Mouse (Mus musculus): ENCODE results near the gene Gart. TPM values are rescaled to one million over a fixed set of nuclear protein-coding genes. Genes with fewer than 3 reads are reported as not detected.

The Gart gene
- polyA plus RNA-seq, 1 experiment from 2014 or later, result 64.2 TPM

GRCm38 (mm10) chr16:91628673-91629072 lies 18.1 kb downstream of the Gart start:
- Histone ChIP-seq H3K9ac (replicated peaks; ENCODE audit: low read length) (no peak overlapping the region), H3K36me3 (ENCODE audit: control insufficient read depth, insufficient read depth, low read length) (peaks cover 86% of the 10 kb centered on the region), H3K27me3 (ENCODE audit: control insufficient read depth, insufficient read depth, low read length) (no peaks in the 10 kb centered on the region), H3K4me2 (ENCODE audit: low read length) (no peak overlapping the region), H3K9me3 (ENCODE audit: control insufficient read depth, low read length) (no peaks in the 10 kb centered on the region), H3K4me3 (replicated peaks; ENCODE audit: low read depth, low read length) (no peak overlapping the region), H3K27ac (replicated peaks; ENCODE audit: low read depth, low read length) (no peak overlapping the region), H3K4me1 (ENCODE audit: control insufficient read depth, insufficient read depth, low read length) (no peaks in the 10 kb centered on the region)
- ATAC-seq (ENCODE audit: low FRiP score, low TSS enrichment) (no peak), DNase-seq (no peak)
- WGBS, result 97% methylated on average over 3 of the region's 3 CpGs

DNA sequence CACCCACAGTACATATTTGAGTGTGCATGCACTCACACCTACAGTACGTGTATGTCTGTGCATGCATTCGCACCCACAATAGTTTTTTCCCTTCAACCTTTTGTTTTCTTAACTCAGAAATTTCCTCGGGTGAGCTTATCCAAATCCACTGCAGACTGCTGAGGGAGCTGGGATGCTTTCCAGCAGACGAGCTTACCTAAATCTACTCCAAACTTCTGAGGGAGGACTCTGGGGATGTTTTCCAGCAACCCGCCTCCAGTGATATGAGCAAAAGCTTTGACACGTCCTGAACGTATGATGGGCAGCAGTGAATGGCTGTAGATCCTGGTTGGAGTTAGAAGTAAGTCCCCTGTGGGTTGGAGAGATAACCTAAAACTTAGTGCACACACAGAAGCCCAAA lies 18.9 kb downstream of the Gart start:
- Histone ChIP-seq H3K4me3 (replicated peaks; ENCODE audit: low read depth, low read length) (no peak overlapping the region), H3K27ac (replicated peaks; ENCODE audit: low read depth, low read length) (no peak overlapping the region), H3K4me2 (ENCODE audit: low read length) (no peak overlapping the region), H3K4me1 (ENCODE audit: control insufficient read depth, insufficient read depth, low read length) (no peaks in the 10 kb centered on the region), H3K9me3 (ENCODE audit: control insufficient read depth, low read length) (no peaks in the 10 kb centered on the region), H3K36me3 (ENCODE audit: control insufficient read depth, insufficient read depth, low read length) (peaks cover 86% of the 10 kb centered on the region), H3K9ac (replicated peaks; ENCODE audit: low read length) (no peak overlapping the region), H3K27me3 (ENCODE audit: control insufficient read depth, insufficient read depth, low read length) (no peaks in the 10 kb centered on the region)
- WGBS, result 87% methylated on average over 7 of the region's 7 CpGs
- DNase-seq, result no peak
- ATAC-seq (ENCODE audit: low FRiP score, low TSS enrichment), result no peak

DNA sequence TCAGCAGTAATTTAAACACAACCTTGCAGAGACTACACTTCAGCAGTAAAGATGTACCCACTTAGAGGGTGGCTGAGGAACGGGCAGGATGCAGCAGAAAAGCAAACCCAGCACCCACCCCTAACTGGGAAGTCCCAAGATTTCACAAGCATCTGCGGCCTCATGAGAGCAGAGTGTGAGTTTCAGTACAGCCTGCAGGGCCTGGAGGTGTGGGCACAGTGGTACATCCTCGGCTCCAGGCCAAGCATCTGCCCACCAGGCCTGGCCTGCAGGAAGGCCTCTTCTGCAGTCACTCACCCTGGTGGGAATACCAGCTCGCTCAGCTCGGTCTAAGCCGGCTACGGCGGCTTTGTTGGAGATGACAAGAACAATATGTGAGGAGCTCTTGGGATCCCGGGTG lies 23.7 kb downstream of the Gart start:
- H3K4me1 ChIP-seq (ENCODE audit: control insufficient read depth, insufficient read depth, low read length), result peaks cover 3% of the 10 kb centered on the region; the same call in 1 of the 2 replicates
- ATAC-seq (ENCODE audit: low FRiP score, low TSS enrichment) (no peak), DNase-seq (no peak)
- no peaks in the 10 kb centered on the region for H3K27me3 ChIP-seq (ENCODE audit: control insufficient read depth, insufficient read depth, low read length)
- 97% methylated on average over 9 of the region's 9 CpGs for WGBS
- no peak overlapping the region for H3K9ac ChIP-seq (replicated peaks; ENCODE audit: low read length)
- H3K27ac ChIP-seq (replicated peaks; ENCODE audit: low read depth, low read length), result no peak overlapping the region
- H3K4me2 ChIP-seq (ENCODE audit: low read length), result no peak overlapping the region
- no peaks in the 10 kb centered on the region for H3K9me3 ChIP-seq (ENCODE audit: control insufficient read depth, low read length)
- peaks cover 75% of the 10 kb centered on the region for H3K36me3 ChIP-seq (ENCODE audit: control insufficient read depth, insufficient read depth, low read length)
- no peak overlapping the region for H3K4me3 ChIP-seq (replicated peaks; ENCODE audit: low read depth, low read length)

- no peaks in the 10 kb centered on the region for H3K9me3 ChIP-seq (ENCODE audit: control insufficient read depth, low read length)
- WGBS, result 94% methylated on average over 11 of the region's 11 CpGs
- H3K9ac ChIP-seq (replicated peaks; ENCODE audit: low read length), result no peak overlapping the region
- DNase-seq (no peak), ATAC-seq (ENCODE audit: low FRiP score, low TSS enrichment) (no peak)
- H3K4me1 ChIP-seq (ENCODE audit: control insufficient read depth, insufficient read depth, low read length), result peaks cover 4% of the 10 kb centered on the region; the same call in 1 of the 2 replicates
- no peaks in the 10 kb centered on the region for H3K27me3 ChIP-seq (ENCODE audit: control insufficient read depth, insufficient read depth, low read length)
- no peak overlapping the region for H3K4me2 ChIP-seq (ENCODE audit: low read length)
- H3K4me3 ChIP-seq (replicated peaks; ENCODE audit: low read depth, low read length), result no peak overlapping the region
- no peak overlapping the region for H3K27ac ChIP-seq (replicated peaks; ENCODE audit: low read depth, low read length)
- H3K36me3 ChIP-seq (ENCODE audit: control insufficient read depth, insufficient read depth, low read length), result peaks cover 58% of the 10 kb centered on the region
Observed at GRCm38 (mm10) chr16:91620991-91621390, 25.8 kb downstream of the Gart start.

DNA sequence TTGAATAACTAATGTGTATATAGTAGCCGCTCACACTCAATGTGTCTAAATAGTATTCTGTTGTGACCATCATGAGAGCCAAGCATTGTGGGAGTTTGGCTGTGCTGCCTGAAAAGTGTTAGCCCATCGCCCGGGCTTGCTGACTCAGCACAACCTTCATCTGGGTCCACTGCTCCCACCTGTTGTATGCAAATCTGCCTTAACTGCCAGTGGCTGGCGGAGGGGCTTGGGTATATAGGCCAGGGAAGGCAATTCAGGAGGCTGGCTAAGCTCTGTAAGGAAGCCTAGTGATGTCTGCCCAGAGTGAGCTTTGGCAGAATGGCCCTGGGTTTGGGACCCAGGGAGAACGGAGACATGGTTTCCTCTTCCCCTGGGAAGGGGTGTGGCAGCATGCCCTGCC lies 26.6 kb downstream of the Gart start:
- Histone ChIP-seq H3K9me3 (ENCODE audit: control insufficient read depth, low read length) (no peaks in the 10 kb centered on the region), H3K4me1 (ENCODE audit: control insufficient read depth, insufficient read depth, low read length) (peaks cover 4% of the 10 kb centered on the region; the same call in 1 of the 2 replicates), H3K4me3 (replicated peaks; ENCODE audit: low read depth, low read length) (no peak overlapping the region), H3K27ac (replicated peaks; ENCODE audit: low read depth, low read length) (no peak overlapping the region), H3K4me2 (ENCODE audit: low read length) (no peak overlapping the region), H3K9ac (replicated peaks; ENCODE audit: low read length) (no peak overlapping the region), H3K36me3 (ENCODE audit: control insufficient read depth, insufficient read depth, low read length) (peaks cover 51% of the 10 kb centered on the region), H3K27me3 (ENCODE audit: control insufficient read depth, insufficient read depth, low read length) (no peaks in the 10 kb centered on the region)
- 93% methylated on average over 5 of the region's 5 CpGs for WGBS
- ATAC-seq (ENCODE audit: low FRiP score, low TSS enrichment) (no peak), DNase-seq (no peak)

DNA sequence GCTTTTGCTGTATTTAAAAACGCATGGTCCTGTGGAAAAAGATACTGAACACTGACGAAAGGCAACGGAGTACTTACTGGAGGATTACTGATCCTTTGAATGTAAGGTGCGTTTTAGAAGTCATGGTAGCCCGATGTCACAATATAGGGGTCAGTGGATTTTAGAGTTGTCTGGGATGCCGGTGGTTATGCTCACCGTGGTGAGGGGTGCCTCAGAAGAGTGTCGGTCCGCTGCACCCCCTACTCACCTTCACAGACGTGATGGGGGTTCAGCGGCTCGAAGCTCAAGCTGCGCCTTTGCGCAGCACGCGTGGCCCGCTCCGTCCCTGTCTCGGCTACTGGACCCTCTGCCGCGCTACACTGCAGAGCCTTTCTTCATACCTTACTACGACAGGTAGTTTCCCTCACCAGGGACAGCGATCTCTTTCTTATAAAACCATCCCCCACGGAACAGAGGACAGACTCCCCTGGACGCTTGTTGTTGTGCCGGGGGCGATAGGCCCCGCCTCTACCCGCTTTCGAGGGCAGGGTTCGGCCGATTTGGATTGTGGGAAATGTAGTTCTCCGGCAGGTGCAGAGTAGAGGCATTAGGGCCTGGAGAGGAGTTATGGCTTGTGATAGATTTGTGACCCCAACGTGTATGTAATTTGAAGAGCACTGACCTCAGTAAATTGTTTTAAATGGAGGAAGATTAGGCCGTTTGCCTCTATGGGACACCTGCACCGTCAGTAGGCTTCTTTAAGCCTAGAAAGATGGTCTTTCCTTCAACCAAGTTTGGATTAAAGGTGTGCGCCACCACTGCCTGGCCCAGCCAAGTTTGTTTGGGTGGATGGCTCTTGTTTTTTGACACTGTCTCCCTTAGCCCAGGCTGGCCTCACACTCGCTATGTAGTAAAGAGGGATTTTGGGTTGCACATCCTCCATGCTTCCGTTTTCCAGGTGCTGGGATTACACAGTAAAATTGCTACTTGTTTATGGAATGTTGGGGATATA lies 27.9 kb downstream of the Gart start, which contains the start of gene Dnajc28:
TSS of gene Dnajc28 (minus strand) at position 516 of the 991 bp plus-strand sequence.
- Histone ChIP-seq H3K27ac (replicated peaks; ENCODE audit: low read depth, low read length) (peak within 1 kb of the TSS; percentile 38; the same call in 1 of the 2 replicates), H3K36me3 (ENCODE audit: control insufficient read depth, insufficient read depth, low read length) (peaks cover 39% of the 10 kb centered on the region), H3K4me1 (ENCODE audit: control insufficient read depth, insufficient read depth, low read length) (peaks cover 4% of the 10 kb centered on the region; the same call in 1 of the 2 replicates), H3K27me3 (ENCODE audit: control insufficient read depth, insufficient read depth, low read length) (no peaks in the 10 kb centered on the region), H3K9me3 (ENCODE audit: control insufficient read depth, low read length) (no peaks in the 10 kb centered on the region), H3K4me3 (replicated peaks; ENCODE audit: low read depth, low read length) (peak within 1 kb of the TSS; percentile 67), H3K9ac (replicated peaks; ENCODE audit: low read length) (peak within 1 kb of the TSS; percentile 75), H3K4me2 (ENCODE audit: low read length) (peak within 1 kb of the TSS; percentile 72)
- peak; percentile 92 for DNase-seq
- 10% methylated on average over 39 of the region's 39 CpGs for WGBS
- peak; percentile 91 for ATAC-seq (ENCODE audit: low FRiP score, low TSS enrichment)

- no peak overlapping the region for H3K9ac ChIP-seq (replicated peaks; ENCODE audit: low read length)
- no peak for ATAC-seq (ENCODE audit: low FRiP score, low TSS enrichment)
- H3K9me3 ChIP-seq (ENCODE audit: control insufficient read depth, low read length), result no peaks in the 10 kb centered on the region
- no peak overlapping the region for H3K4me2 ChIP-seq (ENCODE audit: low read length)
- no peak overlapping the region for H3K27ac ChIP-seq (replicated peaks; ENCODE audit: low read depth, low read length)
- H3K27me3 ChIP-seq (ENCODE audit: control insufficient read depth, insufficient read depth, low read length), result no peaks in the 10 kb centered on the region
- DNase-seq, result no peak
- peaks cover 4% of the 10 kb centered on the region; the same call in 1 of the 2 replicates for H3K4me1 ChIP-seq (ENCODE audit: control insufficient read depth, insufficient read depth, low read length)
- no peaks in the 10 kb centered on the region for H3K36me3 ChIP-seq (ENCODE audit: control insufficient read depth, insufficient read depth, low read length)
- WGBS, result 92% methylated on average over 6 of the region's 6 CpGs
- H3K4me3 ChIP-seq (replicated peaks; ENCODE audit: low read depth, low read length), result no peak overlapping the region
Observed at GRCm38 (mm10) chr16:91614552-91614951, 32.2 kb downstream of the Gart start.

DNA sequence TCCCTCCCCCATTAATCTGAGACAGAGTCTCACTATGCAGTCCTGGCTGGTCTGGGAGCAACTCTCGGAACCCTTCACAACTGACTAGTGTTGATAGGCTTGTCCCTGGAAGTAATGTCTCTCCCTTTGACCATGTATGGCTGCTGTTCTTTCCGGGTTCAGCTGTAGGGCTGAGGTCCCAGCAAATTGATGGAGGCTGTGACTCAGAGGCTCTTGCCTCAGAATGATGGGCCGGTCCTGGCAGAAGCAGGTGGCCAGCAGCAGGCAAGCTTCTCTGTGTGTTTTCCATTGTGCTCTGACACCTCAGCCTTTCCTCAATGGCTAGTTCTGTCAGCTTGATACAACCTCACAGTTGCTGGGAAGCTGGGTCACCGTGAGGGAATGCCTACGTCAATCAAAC lies 34.2 kb downstream of the Gart start:
- ATAC-seq (ENCODE audit: low FRiP score, low TSS enrichment), result no peak
- Histone ChIP-seq H3K27ac (replicated peaks; ENCODE audit: low read depth, low read length) (no peak overlapping the region), H3K4me3 (replicated peaks; ENCODE audit: low read depth, low read length) (no peak overlapping the region), H3K9me3 (ENCODE audit: control insufficient read depth, low read length) (no peaks in the 10 kb centered on the region), H3K36me3 (ENCODE audit: control insufficient read depth, insufficient read depth, low read length) (no peaks in the 10 kb centered on the region), H3K4me1 (ENCODE audit: control insufficient read depth, insufficient read depth, low read length) (no peaks in the 10 kb centered on the region), H3K4me2 (ENCODE audit: low read length) (no peak overlapping the region), H3K27me3 (ENCODE audit: control insufficient read depth, insufficient read depth, low read length) (no peaks in the 10 kb centered on the region), H3K9ac (replicated peaks; ENCODE audit: low read length) (no peak overlapping the region)
- WGBS, result 77% methylated on average over 5 of the region's 5 CpGs
- DNase-seq, result no peak

GRCm38 (mm10) chr16:91611248-91611647 lies 35.5 kb downstream of the Gart start:
- no peaks in the 10 kb centered on the region for H3K36me3 ChIP-seq (ENCODE audit: control insufficient read depth, insufficient read depth, low read length)
- no peak for ATAC-seq (ENCODE audit: low FRiP score, low TSS enrichment)
- WGBS, result 71% methylated on average over 11 of the region's 11 CpGs

More at GRCm38 (mm10) chr16:91611248-91611647, 35.5 kb downstream of the Gart start:
- H3K9ac ChIP-seq (replicated peaks; ENCODE audit: low read length), result no peak overlapping the region
- no peaks in the 10 kb centered on the region for H3K9me3 ChIP-seq (ENCODE audit: control insufficient read depth, low read length)
- H3K27me3 ChIP-seq (ENCODE audit: control insufficient read depth, insufficient read depth, low read length), result no peaks in the 10 kb centered on the region
- no peak overlapping the region for H3K4me3 ChIP-seq (replicated peaks; ENCODE audit: low read depth, low read length)
- DNase-seq, result no peak
- H3K27ac ChIP-seq (replicated peaks; ENCODE audit: low read depth, low read length), result no peak overlapping the region
- no peaks in the 10 kb centered on the region for H3K4me1 ChIP-seq (ENCODE audit: control insufficient read depth, insufficient read depth, low read length)
- H3K4me2 ChIP-seq (ENCODE audit: low read length), result no peak overlapping the region
